Mouse (Mus musculus) C2C12 (cell line): Measurements from ENCODE around the gene Polr2i.

ENCODE experiments used
- CTCF ChIP-seq: IDR thresholded peaks from one replicate; pipeline ENCODE4 v1.5.1; 2011; ENCODE audit not compliant: control insufficient read depth, insufficient read depth, insufficient read length
- MYOG ChIP-seq: IDR thresholded peaks from one replicate; pipeline ENCODE4 v1.6.1; 2011; ENCODE audit not compliant: control insufficient read depth, insufficient read length; ENCODE audit errors: extremely low read depth

DNA sequence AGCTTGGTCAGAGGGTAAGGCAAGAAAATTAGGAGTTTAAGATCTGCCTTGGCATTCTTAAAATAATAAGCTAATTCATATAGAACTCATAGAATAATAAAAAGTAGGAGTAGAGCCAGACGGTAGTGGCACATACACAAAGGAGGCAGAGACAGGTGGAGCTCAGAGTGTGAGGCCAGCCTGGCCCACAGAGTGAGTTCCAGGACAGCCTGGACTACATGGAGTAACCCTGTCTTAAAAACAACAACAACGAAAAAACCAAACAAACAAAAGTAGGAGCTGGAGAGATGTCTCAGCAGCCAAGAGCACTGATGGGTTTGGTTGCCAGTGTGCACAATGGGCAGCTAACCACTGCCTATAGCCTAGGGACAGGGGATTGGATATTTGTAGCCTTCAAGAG is 14.5 kb upstream of the Polr2i start:
- no peak for TF ChIP-seq MYOG
- TF ChIP-seq CTCF = no peak
